Mouse (Mus musculus) embryonic facial prominence, embryonic 14.5 days (tissue): ENCODE measurements around the gene Flnb. TPM values are rescaled to one million over a fixed set of nuclear protein-coding genes. Genes with fewer than 3 reads are reported as not detected.
A peak's percentile ranks its signal among the peaks of the same experiment; 100 is the strongest.

Experiments used
- ATAC-seq: fragments of 200-750 bp; cut with Nextera tagmentation; 2 replicates; pipeline ENCODE4 v1.8.0; 2017; ENCODE audit warnings: low read depth, moderate number of reproducible peaks, moderate TSS enrichment
- DNase-seq: peaks from one replicate; pipeline ENCODE4 v3.0.0-alpha.2; 2015; ENCODE audit warnings: low spot score
- H3K27ac ChIP-seq: fragments of 300-500 bp; sonication (generic); replicated peaks from 2 replicates; pipeline ENCODE4 v1.5.1; 2014; ENCODE audit warnings: low read depth, mild to moderate bottlenecking, low read length, moderate library complexity
- H3K27me3 ChIP-seq: fragments of 300-500 bp; sonication (generic); replicated peaks from 2 replicates; pipeline ENCODE4 v1.6.1; 2014; ENCODE audit warnings: low read length; ENCODE audit not compliant: control insufficient read depth, insufficient read depth
- H3K36me3 ChIP-seq: fragments of 300-500 bp; sonication (generic); 2 replicates; pipeline ENCODE4 v1.6.1; 2014; ENCODE audit warnings: low read length, mixed read lengths; ENCODE audit not compliant: control insufficient read depth, insufficient read depth
- H3K4me1 ChIP-seq: fragments of 300-500 bp; sonication (generic); 2 replicates; pipeline ENCODE4 v1.6.1; 2014; ENCODE audit warnings: antibody characterized with exemption, low read length; ENCODE audit not compliant: control insufficient read depth, insufficient read depth
- H3K4me2 ChIP-seq: fragments of 300-500 bp; sonication (generic); 2 replicates; pipeline ENCODE4 v1.6.1; 2014; ENCODE audit warnings: low read depth, mild to moderate bottlenecking, low read length, moderate library complexity, mixed read lengths
- H3K4me3 ChIP-seq: fragments of 300-500 bp; sonication (generic); 2 replicates; pipeline ENCODE4 v1.5.1; 2014; ENCODE audit warnings: low read depth, mild to moderate bottlenecking, low read length
- H3K9ac ChIP-seq: fragments of 300-500 bp; sonication (generic); 2 replicates; pipeline ENCODE4 v1.6.1; 2014; ENCODE audit warnings: low read depth, mild to moderate bottlenecking, low read length, moderate library complexity, mixed read lengths
- H3K9me3 ChIP-seq: fragments of 300-500 bp; sonication (generic); 2 replicates; pipeline ENCODE4 v1.6.1; 2016; ENCODE audit warnings: low read length; ENCODE audit not compliant: control insufficient read depth
- WGBS: fragments of 180-500 bp; shearing (Covaris S2); extraction: QIAGEN DNeasy Blood & Tissue Kit; methylation state at CpG from one replicate; pipeline ENCODE4 v1.1.7; 2014; 5-methylcytosine and 5-hydroxymethylcytosine counted together
- polyA plus RNA-seq: library from polyadenylated mRNA; unstranded; fragments of >200 nt; fragmentation: Nextera tagmentation; extraction: Ambion mirVana; gene quantifications from 2 replicates; pipeline ENCODE4 v1.2.1, GENCODE M21; 2014

Gene Flnb
- polyA plus RNA-seq, 1 experiment from 2014 or later: 26.7 TPM

GRCm38 (mm10) chr14:7863199-7863598 lies 45.4 kb downstream of the Flnb start:
- Histone ChIP-seq H3K36me3 (peaks cover 9% of the 10 kb centered on the region), H3K9ac (no peak overlapping the region), H3K4me2 (no peak overlapping the region), H3K27me3 (no peaks in the 10 kb centered on the region), H3K4me3 (no peak overlapping the region), H3K9me3 (no peaks in the 10 kb centered on the region), H3K27ac (peak overlapping the region; percentile 31; the same call in 1 of the 2 replicates), H3K4me1 (peaks cover 18% of the 10 kb centered on the region)
- DNase-seq: no peak
- WGBS: 76% methylated on average over 5 of the region's 5 CpGs
- ATAC-seq: no peak

DNA sequence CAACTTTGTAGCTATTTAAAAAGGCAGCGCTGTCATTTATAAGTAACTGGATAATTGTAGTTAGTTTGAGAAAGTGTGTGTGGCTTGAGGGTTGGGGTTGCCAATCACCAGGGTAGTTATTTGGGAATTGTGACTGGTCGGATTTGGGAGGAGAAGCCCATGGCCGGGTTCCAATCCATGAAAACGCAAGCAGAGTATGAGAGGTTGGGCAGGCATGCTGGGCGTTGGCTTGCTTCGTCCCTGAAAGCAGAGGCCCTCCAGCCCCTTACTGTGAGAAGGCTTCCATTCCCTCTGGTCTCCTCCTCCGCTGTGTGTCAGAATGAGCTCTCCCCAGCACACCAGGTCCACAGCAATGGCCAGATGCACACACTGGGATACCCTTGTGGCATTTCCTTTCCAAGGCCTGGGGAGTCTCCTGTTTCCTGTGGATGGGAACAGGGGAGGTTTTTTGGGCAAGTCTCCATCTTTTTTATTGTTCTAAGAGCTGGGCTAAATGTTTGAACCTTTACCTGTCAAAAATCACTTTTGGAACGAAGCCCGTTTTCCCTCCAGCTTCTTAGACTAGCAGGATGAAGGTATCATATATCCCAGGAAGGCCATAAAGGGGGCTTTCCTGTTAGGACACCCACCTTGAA lies 46.2 kb downstream of the Flnb start:
- Histone ChIP-seq H3K36me3 (peaks cover 13% of the 10 kb centered on the region), H3K4me1 (peaks cover 18% of the 10 kb centered on the region), H3K27ac (peak overlapping the region; percentile 31), H3K4me3 (no peak overlapping the region), H3K27me3 (no peaks in the 10 kb centered on the region), H3K4me2 (no peak overlapping the region), H3K9ac (no peak overlapping the region), H3K9me3 (no peaks in the 10 kb centered on the region)
- DNase-seq (peak; percentile 81), ATAC-seq (peak; percentile 80)
- 35% methylated on average over 9 of the region's 9 CpGs for WGBS

DNA sequence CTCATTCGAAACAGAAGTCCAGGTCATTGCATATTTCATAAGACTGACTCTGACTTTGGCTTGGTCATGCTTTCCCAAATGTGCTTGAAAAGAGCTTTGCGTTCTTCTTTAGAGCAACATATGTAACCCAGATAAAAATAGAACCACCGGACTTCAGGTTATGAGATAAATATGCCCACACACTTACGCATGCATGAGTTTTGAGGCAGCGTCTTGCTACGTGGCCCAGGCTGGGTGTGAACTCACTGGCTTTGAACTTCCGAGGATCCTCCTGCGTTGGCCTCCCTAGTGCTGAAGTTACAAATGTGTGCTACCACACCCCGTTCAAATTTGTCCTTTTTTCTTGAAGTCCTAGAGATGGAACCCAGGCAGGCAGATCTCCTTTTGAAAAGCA lies 46.7 kb downstream of the Flnb start:
- 54% methylated on average over 9 of the region's 9 CpGs for WGBS
- ATAC-seq (peak; percentile 3; the same call in 1 of the 2 replicates), DNase-seq (no peak)
- H3K4me2 ChIP-seq: no peak overlapping the region
- H3K27ac ChIP-seq: peak overlapping the region; percentile 31
- peaks cover 15% of the 10 kb centered on the region for H3K36me3 ChIP-seq
- no peaks in the 10 kb centered on the region for H3K9me3 ChIP-seq
- H3K27me3 ChIP-seq: no peaks in the 10 kb centered on the region
- H3K4me1 ChIP-seq: peaks cover 18% of the 10 kb centered on the region
- H3K9ac ChIP-seq: no peak overlapping the region
- H3K4me3 ChIP-seq: no peak overlapping the region

DNA sequence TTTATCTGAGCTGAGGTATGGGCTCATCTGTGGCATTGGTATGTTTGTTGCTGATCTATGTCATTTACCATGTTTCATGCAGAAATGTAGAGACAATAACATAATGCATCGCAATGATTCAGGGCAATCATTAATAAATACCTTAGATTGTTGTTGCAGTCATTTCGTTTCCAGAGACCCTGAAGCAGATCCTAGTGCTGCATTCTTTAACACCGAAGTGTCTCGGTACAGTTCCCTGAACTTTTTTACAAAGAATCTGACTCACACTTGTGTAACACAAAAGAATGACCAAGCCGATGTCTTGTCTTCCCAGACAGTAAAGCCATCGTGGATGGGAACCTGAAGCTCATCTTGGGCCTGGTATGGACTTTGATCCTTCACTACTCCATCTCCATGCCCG lies 49.5 kb downstream of the Flnb start:
- Histone ChIP-seq H3K36me3 (peaks cover 23% of the 10 kb centered on the region), H3K4me1 (peaks cover 18% of the 10 kb centered on the region), H3K4me3 (no peak overlapping the region), H3K4me2 (no peak overlapping the region), H3K27ac (no peak overlapping the region), H3K9ac (no peak overlapping the region), H3K27me3 (no peaks in the 10 kb centered on the region), H3K9me3 (no peaks in the 10 kb centered on the region)
- WGBS: 93% methylated on average over 7 of the region's 7 CpGs
- DNase-seq: no peak
- no peak for ATAC-seq

DNA sequence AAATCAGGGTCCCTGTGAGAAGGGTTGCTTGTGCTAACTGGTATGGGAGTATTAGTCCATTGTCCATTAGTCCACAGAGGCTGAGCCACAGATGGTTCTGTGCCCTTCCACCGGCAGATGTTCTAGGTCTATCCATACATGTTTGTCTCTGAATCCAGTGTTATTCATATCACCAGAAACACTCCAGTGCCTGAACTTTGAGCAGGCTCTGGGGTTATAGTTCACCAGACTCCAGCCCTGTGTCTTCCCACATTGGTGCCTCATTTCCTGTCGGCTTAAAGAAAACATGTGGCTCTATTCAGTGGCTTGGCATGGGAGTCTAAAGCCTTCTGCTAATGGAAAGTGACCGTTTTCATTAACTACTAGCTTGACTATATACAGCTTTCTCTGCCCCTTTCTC lies 50.1 kb downstream of the Flnb start:
- H3K27ac ChIP-seq: no peak overlapping the region
- H3K36me3 ChIP-seq: peaks cover 23% of the 10 kb centered on the region
- 61% methylated on average over 3 of the region's 3 CpGs for WGBS
- no peak overlapping the region for H3K4me3 ChIP-seq
- no peak overlapping the region for H3K9ac ChIP-seq
- no peaks in the 10 kb centered on the region for H3K27me3 ChIP-seq
- H3K9me3 ChIP-seq: no peaks in the 10 kb centered on the region
- peaks cover 18% of the 10 kb centered on the region for H3K4me1 ChIP-seq
- DNase-seq: no peak
- ATAC-seq: no peak
- H3K4me2 ChIP-seq: no peak overlapping the region

DNA sequence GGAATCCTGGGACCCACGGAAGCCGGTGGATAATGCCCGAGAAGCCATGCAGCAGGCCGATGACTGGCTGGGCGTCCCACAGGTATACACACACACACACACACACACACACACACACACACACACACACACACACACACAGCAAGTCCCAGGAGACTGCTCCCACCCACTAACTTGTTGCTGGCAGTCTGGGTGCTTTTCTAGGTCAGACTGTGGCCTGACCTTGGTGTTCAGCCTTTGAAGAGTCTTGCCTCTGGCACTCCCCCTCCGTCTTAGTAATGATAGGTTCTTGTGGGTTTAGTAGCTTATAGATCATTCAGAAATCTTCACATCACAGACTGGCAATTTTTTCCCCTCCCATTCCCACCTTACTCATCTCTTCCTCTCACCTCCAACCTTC lies 52.0 kb downstream of the Flnb start:
- Histone ChIP-seq H3K27me3 (no peaks in the 10 kb centered on the region), H3K4me3 (no peak overlapping the region), H3K9me3 (no peaks in the 10 kb centered on the region), H3K9ac (no peak overlapping the region), H3K4me1 (peaks cover 1% of the 10 kb centered on the region), H3K36me3 (peaks cover 42% of the 10 kb centered on the region), H3K4me2 (no peak overlapping the region), H3K27ac (no peak overlapping the region)
- DNase-seq (no peak), ATAC-seq (no peak)
- 85% methylated on average over 6 of the region's 6 CpGs for WGBS

DNA sequence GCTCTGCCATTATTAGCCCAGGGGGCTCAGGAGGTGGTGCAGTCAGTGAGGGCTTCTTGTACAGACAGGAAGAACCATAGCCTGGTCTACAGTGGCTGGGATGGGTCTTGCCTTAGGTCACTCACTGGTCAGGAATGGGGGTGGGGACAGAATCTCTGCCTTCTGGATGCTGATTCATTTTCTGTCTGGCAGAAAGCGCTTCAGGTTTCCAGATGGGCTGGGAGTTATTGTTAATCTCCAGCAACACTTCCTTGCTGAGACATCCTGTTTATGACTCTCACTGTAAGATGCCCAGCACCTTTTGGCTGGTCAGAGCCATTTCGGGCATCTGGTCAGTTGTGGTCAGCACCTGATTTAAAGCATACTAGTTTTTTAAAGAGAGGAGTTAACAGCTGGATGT lies 55.8 kb downstream of the Flnb start:
- no peak overlapping the region for H3K27ac ChIP-seq
- no peak for DNase-seq
- 97% methylated on average over 2 of the region's 2 CpGs for WGBS
- no peak for ATAC-seq
- no peak overlapping the region for H3K4me2 ChIP-seq
- no peak overlapping the region for H3K9ac ChIP-seq
- H3K27me3 ChIP-seq: no peaks in the 10 kb centered on the region
- H3K4me3 ChIP-seq: no peak overlapping the region
- no peaks in the 10 kb centered on the region for H3K4me1 ChIP-seq
- H3K36me3 ChIP-seq: peaks cover 49% of the 10 kb centered on the region
- H3K9me3 ChIP-seq: no peaks in the 10 kb centered on the region

DNA sequence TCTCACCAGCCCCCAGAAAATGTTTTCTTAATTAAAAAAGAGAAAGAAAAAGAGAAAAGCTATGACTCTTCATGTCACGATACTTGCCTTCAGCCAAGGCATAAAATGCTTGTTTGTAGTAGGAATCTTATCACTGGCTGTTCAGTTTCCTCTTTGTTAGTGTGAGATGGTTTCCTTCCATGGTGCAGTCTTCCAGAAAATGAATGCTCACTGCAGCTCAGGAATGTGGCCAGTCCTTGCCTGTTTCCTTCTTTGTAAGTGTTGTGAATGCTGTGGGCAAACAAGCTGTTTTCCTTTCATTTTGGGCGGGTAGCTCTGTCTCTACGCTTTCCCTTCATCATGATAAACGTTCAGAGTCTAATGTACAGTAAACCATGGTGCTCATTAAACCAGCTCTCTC lies 56.7 kb downstream of the Flnb start:
- H3K9ac ChIP-seq: no peak overlapping the region
- no peaks in the 10 kb centered on the region for H3K9me3 ChIP-seq
- no peak overlapping the region for H3K4me3 ChIP-seq
- H3K27me3 ChIP-seq: no peaks in the 10 kb centered on the region
- no peak overlapping the region for H3K4me2 ChIP-seq
- no peak for ATAC-seq
- DNase-seq: no peak
- H3K4me1 ChIP-seq: no peaks in the 10 kb centered on the region
- WGBS: 82% methylated on average over 4 of the region's 4 CpGs
- H3K36me3 ChIP-seq: peaks cover 53% of the 10 kb centered on the region
- H3K27ac ChIP-seq: no peak overlapping the region

GRCm38 (mm10) chr14:7877957-7878356 lies 60.2 kb downstream of the Flnb start:
- WGBS: 70% methylated on average over 2 of the region's 2 CpGs
- ATAC-seq: no peak
- Histone ChIP-seq H3K4me1 (no peaks in the 10 kb centered on the region), H3K4me2 (no peak overlapping the region), H3K9ac (no peak overlapping the region), H3K36me3 (peaks cover 65% of the 10 kb centered on the region), H3K9me3 (no peaks in the 10 kb centered on the region), H3K27ac (no peak overlapping the region), H3K27me3 (no peaks in the 10 kb centered on the region), H3K4me3 (no peak overlapping the region)
- no peak for DNase-seq
